Mouse (Mus musculus) heart, postnatal 0 days (tissue): ENCODE data around the gene Eif4g3. TPM values are rescaled to one million over a fixed set of nuclear protein-coding genes. Genes with fewer than 3 reads are reported as not detected.

Source experiments
- ATAC-seq: fragments of 200-750 bp; cut with Nextera tagmentation; 2 replicates; pipeline ENCODE4 v1.8.0; 2017; ENCODE audit warnings: low read depth, moderate number of reproducible peaks, moderate library complexity; ENCODE audit not compliant: insufficient read depth
- DNase-seq: peaks from one replicate; pipeline ENCODE4 v3.0.0-alpha.2; 2016; ENCODE audit warnings: low spot score
- H3K27ac ChIP-seq: fragments of 300-500 bp; sonication (generic); 2 replicates; pipeline ENCODE4 v1.5.1; 2014; ENCODE audit warnings: low read depth, mild to moderate bottlenecking
- H3K27me3 ChIP-seq: fragments of 300-500 bp; sonication (generic); 2 replicates; pipeline ENCODE4 v1.6.1; 2014; ENCODE audit warnings: low read length, mixed read lengths; ENCODE audit not compliant: control insufficient read depth, insufficient read depth
- H3K36me3 ChIP-seq: fragments of 300-500 bp; sonication (generic); replicated peaks from 2 replicates; pipeline ENCODE4 v1.6.1; 2014; ENCODE audit warnings: low read length, mixed read lengths; ENCODE audit not compliant: control insufficient read depth, insufficient read depth
- H3K4me1 ChIP-seq: fragments of 300-500 bp; sonication (generic); 2 replicates; pipeline ENCODE4 v1.6.1; 2014; ENCODE audit warnings: antibody characterized with exemption; ENCODE audit not compliant: control insufficient read depth, insufficient read depth
- H3K4me2 ChIP-seq: fragments of 300-500 bp; sonication (generic); 2 replicates; pipeline ENCODE4 v1.6.1; 2014; ENCODE audit warnings: low read depth, mild to moderate bottlenecking, low read length, moderate library complexity
- H3K4me3 ChIP-seq: fragments of 300-500 bp; sonication (generic); 2 replicates; pipeline ENCODE4 v1.5.1; 2014; ENCODE audit warnings: low read depth, low read length
- H3K9ac ChIP-seq: fragments of 300-500 bp; sonication (generic); replicated peaks from 2 replicates; pipeline ENCODE4 v1.6.1; 2014; ENCODE audit warnings: low read depth, low read length, mixed read lengths
- H3K9me3 ChIP-seq: fragments of 300-500 bp; sonication (generic); replicated peaks from 2 replicates; pipeline ENCODE4 v1.6.1; 2016; ENCODE audit warnings: low read length; ENCODE audit not compliant: control insufficient read depth
- CTCF ChIP-seq: IDR thresholded peaks from 2 replicates; pipeline ENCODE4 v1.5.1; 2016; ENCODE audit warnings: antibody characterized with exemption, control low read depth, low read depth
- EP300 ChIP-seq: IDR thresholded peaks from 2 replicates; pipeline ENCODE4 v1.6.1; 2016; ENCODE audit warnings: antibody characterized with exemption, low read depth
- WGBS: fragments of 180-500 bp; shearing (Covaris S2); extraction: QIAGEN DNeasy Blood & Tissue Kit; methylation state at CpG from one replicate; pipeline ENCODE4 v1.1.7; 2014; 5-methylcytosine and 5-hydroxymethylcytosine counted together
- polyA plus RNA-seq: library from polyadenylated mRNA; unstranded; fragments of >200 nt; fragmentation: Nextera tagmentation; extraction: Ambion mirVana; gene quantifications from 2 replicates; pipeline ENCODE4 v1.2.1, GENCODE M21; 2015
- total RNA-seq: library from RNA; depleted of rRNA; stranded (reverse); fragments of >200 nt; gene quantifications from 2 replicates; pipeline ENCODE4 v1.2.3, GENCODE M21; 2014; ENCODE audit warnings: low replicate concordance

The Eif4g3 gene
- total and polyA plus RNA-seq, 2 experiments from 2014 or later: 10.7 to 11.1 TPM

- Histone ChIP-seq H3K9ac (no peak overlapping the region), H3K4me1 (peaks cover 9% of the 10 kb centered on the region), H3K4me3 (no peak overlapping the region), H3K27ac (no peak overlapping the region), H3K9me3 (no peaks in the 10 kb centered on the region), H3K27me3 (no peaks in the 10 kb centered on the region), H3K4me2 (no peak overlapping the region), H3K36me3 (peaks cover 8% of the 10 kb centered on the region)
- no peak for DNase-seq
- TF ChIP-seq EP300 (no peak), CTCF (no peak)
- no peak for ATAC-seq
- WGBS: 58% methylated on average over 3 of the region's 3 CpGs
Observed at GRCm38 (mm10) chr4:138213861-138214260, 221.0 kb downstream of the Eif4g3 start.

GRCm38 (mm10) chr4:138215671-138216199 is 222.9 kb downstream of the Eif4g3 start:
- TF ChIP-seq EP300 (no peak), CTCF (0 out of 2 replicates have a peak, but pooled peaks have one; percentile 0)
- Histone ChIP-seq H3K27ac (peak overlapping the region; percentile 100), H3K9me3 (no peaks in the 10 kb centered on the region), H3K4me2 (peak overlapping the region; percentile 83), H3K4me1 (peaks cover 15% of the 10 kb centered on the region), H3K27me3 (no peaks in the 10 kb centered on the region), H3K4me3 (peak overlapping the region; percentile 85), H3K9ac (peak overlapping the region; percentile 95), H3K36me3 (0 out of 2 replicates have a peak, but pooled peaks cover 4% of the 10 kb centered on the region)
- 47% methylated on average over 13 of the region's 13 CpGs for WGBS
- no peak for ATAC-seq
- no peak for DNase-seq

GRCm38 (mm10) chr4:138216200-138216890 is 223.5 kb downstream of the Eif4g3 start, which contains the start of gene Hp1bp3:
Gene Hp1bp3 (plus strand): TSS chr4:138216296.
- H3K27me3 ChIP-seq: no peaks in the 10 kb centered on the region
- peak within 1 kb of the TSS; percentile 100 for H3K27ac ChIP-seq
- H3K9me3 ChIP-seq: no peaks in the 10 kb centered on the region
- TF ChIP-seq EP300 (no peak), CTCF (no peak)
- H3K4me3 ChIP-seq: peak within 1 kb of the TSS; percentile 85
- DNase-seq (peak; percentile 74), ATAC-seq (peak; percentile 71)
- under 1% methylated on average over 63 of the region's 84 CpGs for WGBS
- H3K4me1 ChIP-seq: peaks cover 15% of the 10 kb centered on the region
- peak within 1 kb of the TSS; percentile 83 for H3K4me2 ChIP-seq
- 0 out of 2 replicates have a peak, but pooled peaks cover 4% of the 10 kb centered on the region for H3K36me3 ChIP-seq
- H3K9ac ChIP-seq: peak within 1 kb of the TSS; percentile 95

- Histone ChIP-seq H3K27ac (peak overlapping the region; percentile 100), H3K4me1 (peaks cover 15% of the 10 kb centered on the region), H3K9ac (peak overlapping the region; percentile 95), H3K36me3 (peaks cover 6% of the 10 kb centered on the region), H3K4me2 (peak overlapping the region; percentile 83), H3K9me3 (no peaks in the 10 kb centered on the region), H3K4me3 (peak overlapping the region; percentile 85), H3K27me3 (no peaks in the 10 kb centered on the region)
- DNase-seq: peak; percentile 98
- no peak for TF ChIP-seq CTCF
- TF ChIP-seq EP300: no peak
- under 1% methylated on average over 47 of the region's 68 CpGs for WGBS
- peak; percentile 96 for ATAC-seq
Observed at GRCm38 (mm10) chr4:138216891-138217392, 224.1 kb downstream of the Eif4g3 start.

GRCm38 (mm10) chr4:138217441-138217840 is 224.6 kb downstream of the Eif4g3 start:
- DNase-seq: peak; percentile 38
- no peaks in the 10 kb centered on the region for H3K27me3 ChIP-seq
- H3K9ac ChIP-seq: peak overlapping the region; percentile 94
- ATAC-seq: peak; percentile 3
- peaks cover 15% of the 10 kb centered on the region for H3K4me1 ChIP-seq
- H3K9me3 ChIP-seq: no peaks in the 10 kb centered on the region
- WGBS: under 1% methylated on average over 36 of the region's 36 CpGs
- peak overlapping the region; percentile 70 for H3K4me2 ChIP-seq
- TF ChIP-seq EP300 (no peak), CTCF (no peak)
- peak overlapping the region; percentile 85 for H3K4me3 ChIP-seq
- peak overlapping the region; percentile 100 for H3K27ac ChIP-seq
- peaks cover 11% of the 10 kb centered on the region for H3K36me3 ChIP-seq
